Mouse (Mus musculus): ENCODE measurements around the gene Agpat4. TPM values are rescaled to one million over a fixed set of nuclear protein-coding genes. Genes with fewer than 3 reads are reported as not detected.
"Not testable (repeated sequence)": the region's sequence is repeated elsewhere in the genome, so short reads cannot be mapped to it uniquely, and the experiment has no call there.

Gene Agpat4
- polyA plus RNA-seq, 1 experiment from 2014 or later: 25.7 TPM

DNA sequence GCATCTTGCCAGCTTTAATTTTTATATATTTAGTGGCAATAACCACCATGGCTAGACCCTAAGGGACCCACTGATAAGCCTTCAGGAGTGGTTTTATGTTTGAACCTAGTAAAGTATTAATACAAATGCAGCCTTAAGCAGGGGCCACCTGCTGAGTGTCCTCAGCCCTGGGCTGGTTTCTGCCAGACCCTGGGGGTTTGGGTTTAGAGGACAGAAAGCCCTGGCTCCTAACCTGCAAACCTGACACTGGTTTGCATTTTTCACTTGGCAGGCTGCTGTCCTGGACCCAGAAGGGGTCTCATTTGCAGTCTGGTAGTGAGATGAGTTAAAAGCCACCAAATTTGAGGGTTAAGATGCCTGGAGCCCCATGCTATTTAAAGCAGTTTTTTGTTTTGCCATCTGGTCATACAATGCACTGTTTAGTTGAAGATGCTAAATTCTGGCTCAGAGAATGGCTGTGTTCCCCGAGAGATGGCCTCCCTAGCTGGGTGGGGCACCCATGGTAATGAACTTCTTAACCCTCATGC is 88.6 kb downstream of the Agpat4 start:
- ATAC-seq (ENCODE audit: insufficient read depth): no peak
- H3K27me3 ChIP-seq: no peaks in the 10 kb centered on the region
- H3K9ac ChIP-seq: peak overlapping the region; percentile 59
- 26% methylated on average over 1 of the region's 1 CpGs for WGBS (ENCODE audit: insufficient replicate concordance)
- peak overlapping the region; percentile 100 for H3K27ac ChIP-seq (replicated peaks)
- H3K9me3 ChIP-seq (replicated peaks): no peaks in the 10 kb centered on the region
- no peak overlapping the region for H3K4me3 ChIP-seq (replicated peaks)
- peaks cover 92% of the 10 kb centered on the region for H3K4me1 ChIP-seq (replicated peaks)
- H3K4me2 ChIP-seq: peak overlapping the region; percentile 72
- H3K36me3 ChIP-seq (replicated peaks): peaks cover 39% of the 10 kb centered on the region

DNA sequence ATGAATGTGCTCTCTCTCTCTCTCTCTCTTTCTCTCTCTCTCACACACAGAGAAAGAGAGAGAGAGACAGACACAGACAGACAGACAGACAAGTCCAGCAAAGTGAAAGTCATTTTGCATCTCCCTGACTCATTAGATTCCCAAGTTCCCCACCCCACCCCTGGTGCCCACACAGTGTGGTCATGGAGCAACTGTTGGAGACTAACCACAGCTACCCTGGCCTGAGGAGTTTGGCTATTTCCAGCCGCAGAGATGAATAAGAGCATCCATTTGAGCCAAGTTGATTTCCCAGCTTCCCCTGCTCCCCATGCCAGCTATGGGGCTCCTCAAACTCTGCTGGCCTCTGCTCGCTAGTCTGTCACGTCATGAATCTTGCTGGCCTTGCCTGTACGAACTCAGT is 91.0 kb downstream of the Agpat4 start:
- no peak for ATAC-seq (ENCODE audit: insufficient read depth)
- Histone ChIP-seq H3K4me1 (replicated peaks) (peaks cover 68% of the 10 kb centered on the region), H3K9me3 (replicated peaks) (no peaks in the 10 kb centered on the region), H3K9ac (peak overlapping the region; percentile 59; the same call in 1 of the 2 replicates), H3K4me3 (replicated peaks) (no peak overlapping the region), H3K4me2 (no peak overlapping the region), H3K27ac (replicated peaks) (peak overlapping the region; percentile 100), H3K27me3 (no peaks in the 10 kb centered on the region), H3K36me3 (replicated peaks) (peaks cover 56% of the 10 kb centered on the region)
- 76% methylated on average over 4 of the region's 4 CpGs for WGBS (ENCODE audit: insufficient replicate concordance)

DNA sequence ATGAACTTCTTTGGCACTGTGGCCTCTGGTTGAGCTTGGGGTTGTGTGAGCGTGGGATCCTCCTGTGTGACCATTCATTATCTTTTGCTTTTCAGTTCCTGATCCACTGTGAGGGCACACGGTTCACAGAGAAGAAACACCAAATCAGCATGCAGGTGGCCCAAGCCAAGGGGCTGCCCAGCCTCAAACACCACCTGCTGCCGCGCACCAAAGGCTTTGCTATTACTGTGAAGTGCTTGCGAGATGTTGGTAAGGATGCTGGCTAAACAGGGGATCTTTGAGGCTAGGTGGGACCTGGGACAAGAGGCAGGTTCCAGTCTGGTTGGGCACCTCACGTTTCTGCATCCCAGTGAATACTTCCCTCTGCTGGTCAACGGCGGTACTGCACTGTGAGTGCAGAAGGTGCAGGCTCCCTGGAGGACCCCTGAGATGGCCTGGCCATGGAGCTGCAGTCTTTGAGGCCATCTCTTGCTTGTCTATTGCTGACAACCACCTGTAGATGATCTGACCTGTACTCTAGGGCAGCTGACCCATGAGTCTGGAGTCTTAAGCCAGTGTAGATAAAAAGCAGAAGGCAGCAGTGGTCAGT is 92.1 kb downstream of the Agpat4 start:
- no peak overlapping the region for H3K4me3 ChIP-seq (replicated peaks)
- peaks cover 68% of the 10 kb centered on the region for H3K36me3 ChIP-seq (replicated peaks)
- 20% methylated on average over 8 of the region's 8 CpGs for WGBS (ENCODE audit: insufficient replicate concordance)
- no peak for ATAC-seq (ENCODE audit: insufficient read depth)
- H3K27ac ChIP-seq (replicated peaks): peak overlapping the region; percentile 100
- H3K27me3 ChIP-seq: no peaks in the 10 kb centered on the region
- H3K9me3 ChIP-seq (replicated peaks): no peaks in the 10 kb centered on the region
- H3K4me2 ChIP-seq: no peak overlapping the region
- no peak overlapping the region for H3K9ac ChIP-seq
- peaks cover 63% of the 10 kb centered on the region for H3K4me1 ChIP-seq (replicated peaks)

DNA sequence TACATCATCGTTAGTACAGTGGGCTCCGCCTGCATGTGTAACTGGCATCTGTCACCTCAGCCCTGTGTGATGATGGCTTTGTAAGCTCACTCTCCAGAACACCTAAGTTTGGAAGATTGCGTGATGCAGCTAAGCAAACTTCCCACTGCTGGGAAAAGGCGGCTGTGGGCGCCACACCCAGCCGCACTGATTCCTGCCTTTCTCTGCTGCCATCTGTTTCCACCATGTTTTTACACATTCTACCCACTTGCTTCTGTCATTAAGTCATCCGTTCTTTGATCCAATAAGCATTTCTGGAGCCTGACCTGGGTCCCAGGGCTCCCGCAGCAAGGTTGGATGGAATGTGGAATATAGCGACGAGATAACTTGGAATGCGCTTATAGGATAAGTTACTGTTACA is 93.4 kb downstream of the Agpat4 start:
- Histone ChIP-seq H3K9ac (no peak overlapping the region), H3K4me1 (replicated peaks) (peaks cover 63% of the 10 kb centered on the region), H3K9me3 (replicated peaks) (no peaks in the 10 kb centered on the region), H3K36me3 (replicated peaks) (peaks cover 80% of the 10 kb centered on the region), H3K27me3 (no peaks in the 10 kb centered on the region), H3K4me2 (no peak overlapping the region), H3K27ac (replicated peaks) (peak overlapping the region; percentile 19; the same call in 1 of the 2 replicates), H3K4me3 (replicated peaks) (no peak overlapping the region)
- ATAC-seq (ENCODE audit: insufficient read depth): no peak
- WGBS (ENCODE audit: insufficient replicate concordance): 94% methylated on average over 11 of the region's 11 CpGs

DNA sequence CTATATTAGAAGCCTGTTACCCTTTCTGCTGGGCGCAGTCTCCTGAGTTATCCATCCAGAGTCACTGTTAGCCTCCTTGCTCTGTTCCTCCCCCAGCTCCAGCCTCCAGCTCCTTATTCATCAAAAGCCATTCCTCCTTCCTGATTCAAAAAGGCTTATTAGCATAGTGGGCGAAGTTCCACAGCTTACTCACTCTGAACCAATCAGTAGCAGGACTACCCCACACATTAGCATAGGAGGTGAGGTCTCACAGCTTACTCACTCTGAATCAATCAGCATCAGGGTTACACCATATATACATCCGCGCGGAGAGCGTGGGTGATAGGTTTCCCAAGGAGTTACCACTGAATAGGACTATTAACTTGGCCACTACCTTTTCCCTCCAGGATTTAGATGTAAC is 93.8 kb downstream of the Agpat4 start:
- H3K9ac ChIP-seq: no peak overlapping the region
- H3K27me3 ChIP-seq: no peaks in the 10 kb centered on the region
- WGBS (ENCODE audit: insufficient replicate concordance): 88% methylated on average over 6 of the region's 6 CpGs
- no peak overlapping the region for H3K4me3 ChIP-seq (replicated peaks)
- H3K4me2 ChIP-seq: no peak overlapping the region
- H3K4me1 ChIP-seq (replicated peaks): peaks cover 58% of the 10 kb centered on the region
- H3K36me3 ChIP-seq (replicated peaks): peaks cover 85% of the 10 kb centered on the region
- no peaks in the 10 kb centered on the region for H3K9me3 ChIP-seq (replicated peaks)
- ATAC-seq (ENCODE audit: insufficient read depth): no peak
- 0 out of 2 replicates have a peak overlapping the region, but pooled peaks have one; percentile 19 for H3K27ac ChIP-seq (replicated peaks)

DNA sequence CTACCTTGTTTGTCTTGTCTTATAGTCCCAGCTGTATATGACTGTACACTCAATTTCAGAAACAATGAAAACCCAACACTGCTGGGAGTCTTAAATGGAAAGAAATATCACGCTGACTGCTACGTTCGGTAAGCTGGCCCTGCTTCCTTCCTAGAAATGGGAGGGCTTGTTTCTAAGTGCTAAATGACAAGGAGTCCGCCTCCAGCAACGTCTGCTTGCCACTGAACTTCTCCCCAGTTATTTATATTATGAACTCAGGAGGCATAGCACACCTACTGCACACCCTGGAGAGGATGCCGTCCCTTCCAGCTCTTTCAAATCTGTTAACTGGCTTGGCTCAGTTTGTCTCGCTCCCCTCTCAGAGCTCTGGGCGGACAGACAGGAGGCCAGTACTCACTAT is 94.9 kb downstream of the Agpat4 start:
- no peak overlapping the region for H3K9ac ChIP-seq
- no peak overlapping the region for H3K27ac ChIP-seq (replicated peaks)
- no peak for ATAC-seq (ENCODE audit: insufficient read depth)
- no peak overlapping the region for H3K4me2 ChIP-seq
- no peaks in the 10 kb centered on the region for H3K27me3 ChIP-seq
- WGBS (ENCODE audit: insufficient replicate concordance): 81% methylated on average over 8 of the region's 8 CpGs
- H3K4me1 ChIP-seq (replicated peaks): peaks cover 47% of the 10 kb centered on the region
- no peaks in the 10 kb centered on the region for H3K9me3 ChIP-seq (replicated peaks)
- H3K4me3 ChIP-seq (replicated peaks): no peak overlapping the region
- H3K36me3 ChIP-seq (replicated peaks): peaks cover 96% of the 10 kb centered on the region

DNA sequence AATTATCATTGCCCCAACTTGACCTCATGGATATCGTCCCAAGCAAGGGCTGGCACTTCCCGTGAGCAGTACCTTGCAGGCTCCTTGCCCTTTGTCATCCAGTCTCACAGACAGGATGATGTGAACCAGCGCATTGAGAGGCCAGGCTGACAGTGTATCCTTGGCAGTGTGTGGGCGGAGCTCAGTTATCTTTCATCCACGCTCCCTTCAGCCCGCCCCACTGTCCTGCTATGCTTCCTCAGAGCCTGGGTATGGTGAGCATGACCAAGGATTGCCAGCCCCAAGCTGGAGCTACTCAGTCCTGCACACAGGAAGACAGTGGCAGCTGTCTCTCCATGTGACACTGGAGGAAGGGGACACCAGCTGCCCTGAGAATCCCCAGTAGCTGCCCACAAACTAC is 97.7 kb downstream of the Agpat4 start:
- 33% methylated on average over 6 of the region's 6 CpGs for WGBS (ENCODE audit: insufficient replicate concordance)
- Histone ChIP-seq H3K27ac (replicated peaks) (peak overlapping the region; percentile 58; the same call in 1 of the 2 replicates), H3K9ac (no peak overlapping the region), H3K36me3 (replicated peaks) (peaks cover 100% of the 10 kb centered on the region), H3K4me2 (peak overlapping the region; percentile 28; the same call in 1 of the 2 replicates), H3K4me1 (replicated peaks) (peaks cover 22% of the 10 kb centered on the region), H3K4me3 (replicated peaks) (no peak overlapping the region), H3K27me3 (no peaks in the 10 kb centered on the region), H3K9me3 (replicated peaks) (no peaks in the 10 kb centered on the region)
- ATAC-seq (ENCODE audit: insufficient read depth): peak; percentile 87

DNA sequence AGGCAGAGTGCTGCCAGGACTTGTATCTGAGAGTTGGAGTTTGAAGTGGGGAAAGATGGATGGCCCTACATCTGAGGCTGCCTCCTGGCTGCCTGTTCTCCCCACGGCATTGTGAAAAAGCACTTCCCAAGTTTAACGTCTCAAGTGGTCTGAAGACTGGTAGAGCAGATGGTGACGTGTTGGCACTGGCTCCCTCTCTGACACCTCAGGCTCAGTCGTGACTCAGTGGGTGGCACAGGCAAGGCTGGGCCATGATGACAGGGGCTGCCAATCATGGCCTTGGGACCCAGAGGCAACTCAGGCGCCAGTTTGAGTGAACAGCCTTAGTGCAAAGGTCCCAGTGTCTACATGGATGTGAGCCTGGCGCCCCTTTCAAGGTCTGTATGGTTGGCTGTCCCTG is 103.4 kb downstream of the Agpat4 start:
- 77% methylated on average over 6 of the region's 6 CpGs for WGBS (ENCODE audit: insufficient replicate concordance)
- Histone ChIP-seq H3K4me1 (replicated peaks) (no peaks in the 10 kb centered on the region), H3K4me2 (no peak overlapping the region), H3K27ac (replicated peaks) (no peak overlapping the region), H3K27me3 (no peaks in the 10 kb centered on the region), H3K4me3 (replicated peaks) (no peak overlapping the region), H3K9me3 (replicated peaks) (no peaks in the 10 kb centered on the region), H3K9ac (no peak overlapping the region), H3K36me3 (replicated peaks) (peaks cover 70% of the 10 kb centered on the region)
- ATAC-seq (ENCODE audit: insufficient read depth): no peak

DNA sequence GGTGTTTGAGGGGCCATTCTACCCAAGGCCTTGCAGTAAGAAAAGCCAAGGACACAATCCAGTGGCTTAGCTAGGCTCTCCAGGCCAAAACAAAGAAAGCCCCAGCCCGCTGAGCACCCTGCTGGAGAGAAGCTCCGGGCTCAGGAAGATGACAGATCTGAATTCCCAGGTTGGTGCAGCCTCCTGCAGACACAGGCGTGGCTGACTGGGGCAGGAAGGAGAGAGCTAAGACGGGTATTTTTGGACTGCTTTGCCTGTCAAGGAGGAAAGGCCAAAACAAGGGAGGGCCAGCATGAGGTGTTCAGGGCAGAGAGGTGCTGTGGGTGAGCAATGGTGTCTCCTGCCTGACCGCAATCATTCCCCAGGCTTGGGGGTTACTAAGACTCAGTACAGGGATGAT is 105.2 kb downstream of the Agpat4 start:
- H3K27ac ChIP-seq (replicated peaks): no peak overlapping the region
- H3K9me3 ChIP-seq (replicated peaks): no peaks in the 10 kb centered on the region
- no peaks in the 10 kb centered on the region for H3K27me3 ChIP-seq
- H3K4me3 ChIP-seq (replicated peaks): no peak overlapping the region
- no peak overlapping the region for H3K4me2 ChIP-seq
- peaks cover 60% of the 10 kb centered on the region for H3K36me3 ChIP-seq (replicated peaks)
- no peaks in the 10 kb centered on the region for H3K4me1 ChIP-seq (replicated peaks)
- ATAC-seq (ENCODE audit: insufficient read depth): no peak
- H3K9ac ChIP-seq: no peak overlapping the region
- WGBS (ENCODE audit: insufficient replicate concordance): 80% methylated on average over 5 of the region's 5 CpGs

DNA sequence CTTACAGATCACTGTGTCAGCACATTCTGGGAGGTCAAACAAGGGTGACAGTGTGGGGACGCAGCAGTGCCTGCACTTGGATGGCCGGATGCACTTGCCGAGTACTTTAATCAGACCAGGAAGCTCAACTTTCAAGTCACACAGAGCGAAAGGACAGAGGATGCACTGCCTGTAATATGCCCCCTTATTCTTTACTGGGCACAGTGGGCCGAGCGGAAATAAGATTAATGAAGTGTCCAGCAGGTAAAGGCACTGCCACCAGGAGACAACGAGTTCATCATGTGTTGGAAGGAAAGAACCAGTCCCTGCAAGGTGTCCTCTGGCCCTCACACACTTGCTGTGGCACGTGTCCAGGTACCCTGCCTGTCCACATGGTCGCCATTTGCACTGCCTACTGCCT is 105.6 kb downstream of the Agpat4 start:
- H3K27ac ChIP-seq (replicated peaks): no peak overlapping the region
- peaks cover 59% of the 10 kb centered on the region for H3K36me3 ChIP-seq (replicated peaks)
- H3K4me1 ChIP-seq (replicated peaks): no peaks in the 10 kb centered on the region
- no peak overlapping the region for H3K9ac ChIP-seq
- no peaks in the 10 kb centered on the region for H3K9me3 ChIP-seq (replicated peaks)
- no peaks in the 10 kb centered on the region for H3K27me3 ChIP-seq
- WGBS (ENCODE audit: insufficient replicate concordance): 81% methylated on average over 9 of the region's 9 CpGs
- no peak for ATAC-seq (ENCODE audit: insufficient read depth)
- no peak overlapping the region for H3K4me2 ChIP-seq
- no peak overlapping the region for H3K4me3 ChIP-seq (replicated peaks)

DNA sequence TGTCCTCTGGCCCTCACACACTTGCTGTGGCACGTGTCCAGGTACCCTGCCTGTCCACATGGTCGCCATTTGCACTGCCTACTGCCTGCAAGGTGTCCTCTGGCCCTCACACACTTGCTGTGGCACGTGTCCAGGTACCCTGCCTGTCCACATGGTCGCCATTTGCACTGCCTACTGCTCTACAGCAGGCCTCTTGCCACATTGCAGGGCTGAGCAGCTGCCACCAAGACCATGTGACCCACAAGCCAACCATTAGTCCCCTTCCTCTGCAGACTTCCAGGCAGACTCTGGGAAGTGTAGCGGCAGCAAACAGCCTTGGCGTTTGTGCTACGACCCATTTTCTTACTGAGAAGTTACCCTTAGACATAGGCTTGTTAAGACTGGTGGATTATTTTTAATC is 106.0 kb downstream of the Agpat4 start:
- 85% methylated on average over 6 of the region's 7 CpGs for WGBS (ENCODE audit: insufficient replicate concordance)
- H3K36me3 ChIP-seq (replicated peaks): peaks cover 59% of the 10 kb centered on the region

DNA sequence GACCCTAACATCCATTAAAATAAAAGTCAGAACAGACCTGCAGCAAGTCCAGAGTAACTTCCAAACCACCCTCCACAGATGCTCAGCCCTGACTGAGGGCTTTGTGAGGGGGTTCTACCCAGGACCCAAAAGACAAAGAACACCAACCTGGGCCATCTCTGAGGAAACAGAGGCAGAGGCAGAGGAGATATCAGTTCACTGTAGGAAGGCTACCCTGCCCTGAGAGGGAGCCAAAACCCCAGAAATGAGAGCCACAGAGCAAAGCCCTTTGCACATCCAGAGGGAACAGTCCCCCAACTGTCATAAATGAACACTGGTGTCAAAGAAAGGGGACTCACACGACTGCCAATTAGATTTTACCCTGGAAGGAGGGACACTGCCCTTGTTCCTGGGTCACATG is 106.7 kb downstream of the Agpat4 start:
- no peak for ATAC-seq (ENCODE audit: insufficient read depth)
- no peak overlapping the region for H3K27ac ChIP-seq (replicated peaks)
- no peak overlapping the region for H3K9ac ChIP-seq
- H3K36me3 ChIP-seq (replicated peaks): peaks cover 59% of the 10 kb centered on the region
- H3K4me1 ChIP-seq (replicated peaks): no peaks in the 10 kb centered on the region
- H3K27me3 ChIP-seq: no peaks in the 10 kb centered on the region
- 54% methylated on average over 1 of the region's 1 CpGs for WGBS (ENCODE audit: insufficient replicate concordance)
- H3K9me3 ChIP-seq (replicated peaks): no peaks in the 10 kb centered on the region
- no peak overlapping the region for H3K4me3 ChIP-seq (replicated peaks)
- H3K4me2 ChIP-seq: no peak overlapping the region

More for the DNA sequence above, 106.0 kb downstream of the Agpat4 start:
- not testable (repeated sequence) for H3K27me3 ChIP-seq; H3K4me3 ChIP-seq (replicated peaks); H3K4me2 ChIP-seq; H3K27ac ChIP-seq (replicated peaks); H3K4me1 ChIP-seq (replicated peaks); H3K9ac ChIP-seq; ATAC-seq (ENCODE audit: insufficient read depth); H3K9me3 ChIP-seq (replicated peaks)
